Mouse (Mus musculus): ENCODE data around the gene R3hdml.

GRCm38 (mm10) chr2:163471710-163472465 lies 20.2 kb upstream of the R3hdml start:
- TF ChIP-seq EP300 (IDR thresholded peaks at IDR 0.05; ENCODE audit: low read depth) (no peak), CTCF (IDR thresholded peaks at IDR 0.05; ENCODE audit: low read depth) (no peak)

Measured in liver, embryonic 14.5 days (tissue).